Mouse (Mus musculus) spleen, embryonic (tissue): ENCODE data around the gene Pigb.
"Not testable (repeated sequence)": the region's sequence is repeated elsewhere in the genome, so short reads cannot be mapped to it uniquely, and the experiment has no call there.

Experiments
- CTCF ChIA-PET: fragments of 350-600 bp; sonication (Branson Sonifier 250); formaldehyde crosslinking; loops from one replicate; lab custom pipeline; 2022; lab: Charles Lee

Gene Pigb

DNA sequence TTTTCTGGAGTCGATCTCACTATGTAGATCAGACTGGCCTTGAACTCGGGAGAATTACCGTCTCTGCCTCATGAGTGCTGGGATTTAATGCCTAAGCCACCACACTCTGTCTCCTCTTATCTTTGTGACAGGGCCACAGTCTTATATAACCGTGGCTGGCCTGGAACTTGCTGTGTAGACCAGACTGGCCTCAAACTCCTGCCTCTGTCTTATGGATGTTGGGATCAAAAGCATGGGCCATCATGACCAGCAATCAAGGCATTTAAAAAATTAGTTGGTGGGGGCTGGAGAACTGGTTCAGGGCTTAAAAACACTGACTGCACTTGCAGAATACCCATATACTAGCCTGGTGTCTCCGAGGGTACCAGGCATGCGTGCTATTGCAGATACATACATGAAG, at the start of gene Pigb:
Gene Pigb, minus strand, starts transcription at position 299 of the 400 bp plus-strand sequence.
- CTCF ChIA-PET, result no interaction called here

DNA sequence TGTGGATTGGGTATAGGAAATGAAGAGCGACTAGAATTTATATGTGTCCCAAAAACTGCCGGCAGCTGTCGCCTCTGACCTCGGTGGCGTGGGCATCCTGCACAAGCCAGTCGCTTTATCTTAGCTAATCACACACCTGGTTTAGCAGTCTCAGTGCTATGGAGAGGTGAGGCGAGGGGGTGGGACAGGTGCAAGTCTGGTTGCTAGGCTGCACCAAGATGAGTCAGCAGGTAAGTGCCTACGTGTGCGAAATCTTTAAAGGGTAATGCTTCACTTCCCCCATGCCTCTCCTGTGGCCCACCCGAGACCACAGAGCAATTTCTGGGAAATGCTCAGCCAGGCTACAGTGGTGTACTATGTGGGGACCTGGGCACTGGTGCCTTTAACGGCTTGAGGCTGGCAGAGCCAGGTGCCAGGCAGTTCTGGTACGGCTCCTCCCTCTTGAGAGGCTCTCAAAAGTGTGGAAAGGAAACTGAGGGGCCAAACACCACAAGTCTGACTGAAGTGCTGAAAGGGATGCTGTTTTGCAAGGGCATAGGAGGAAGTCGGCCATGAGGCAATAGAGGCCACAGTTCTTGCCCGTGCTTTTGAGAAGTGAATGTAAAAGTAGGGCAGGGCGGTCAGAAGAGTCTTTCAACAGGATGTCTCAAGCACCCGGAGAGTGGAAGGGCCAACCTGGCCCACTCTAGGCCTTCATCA, 49.2 kb upstream of the Pigb start:
- CTCF ChIA-PET, result no interaction called here

DNA sequence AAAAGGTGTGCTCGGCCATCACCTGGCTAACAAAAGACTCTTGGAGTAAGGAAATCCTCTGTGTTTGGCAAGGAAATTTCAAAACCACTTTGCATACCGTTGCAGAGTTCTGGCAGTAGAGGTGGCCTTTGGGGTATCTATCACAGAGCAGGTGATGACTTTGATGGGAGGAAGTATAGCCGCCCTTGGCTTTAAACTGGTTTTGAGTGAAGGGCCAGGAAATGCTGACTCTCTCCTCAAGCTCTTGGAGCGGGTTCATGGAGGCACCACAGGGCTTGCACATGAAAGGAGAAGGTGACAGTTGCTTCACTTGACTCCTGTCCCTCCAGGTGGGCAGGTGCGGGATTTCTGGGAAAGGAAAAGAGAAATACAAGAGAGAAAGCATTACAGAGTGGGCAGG, 47.4 kb upstream of the Pigb start:
- CTCF ChIA-PET, result no interaction called here

DNA sequence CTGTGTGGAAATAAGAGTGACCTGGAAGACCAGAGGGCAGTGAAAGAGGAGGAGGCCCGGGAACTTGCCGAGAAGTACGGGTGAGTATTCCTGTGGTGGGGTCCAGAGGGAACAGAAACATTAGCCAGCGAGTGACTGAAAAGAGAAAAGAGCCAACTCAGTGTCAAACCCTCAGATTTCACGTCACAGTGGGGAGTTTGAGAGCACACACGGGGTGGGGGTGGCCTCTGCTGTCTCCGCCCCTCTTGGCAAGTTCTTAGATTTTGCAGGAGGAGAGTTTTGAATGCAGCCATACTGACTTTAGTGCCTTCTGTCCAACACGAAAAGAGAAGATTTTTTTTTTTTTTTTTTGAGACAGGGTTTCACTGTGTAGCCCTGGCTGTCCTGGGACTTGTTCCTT, 46.9 kb upstream of the Pigb start:
- CTCF ChIA-PET, result no interaction called here

DNA sequence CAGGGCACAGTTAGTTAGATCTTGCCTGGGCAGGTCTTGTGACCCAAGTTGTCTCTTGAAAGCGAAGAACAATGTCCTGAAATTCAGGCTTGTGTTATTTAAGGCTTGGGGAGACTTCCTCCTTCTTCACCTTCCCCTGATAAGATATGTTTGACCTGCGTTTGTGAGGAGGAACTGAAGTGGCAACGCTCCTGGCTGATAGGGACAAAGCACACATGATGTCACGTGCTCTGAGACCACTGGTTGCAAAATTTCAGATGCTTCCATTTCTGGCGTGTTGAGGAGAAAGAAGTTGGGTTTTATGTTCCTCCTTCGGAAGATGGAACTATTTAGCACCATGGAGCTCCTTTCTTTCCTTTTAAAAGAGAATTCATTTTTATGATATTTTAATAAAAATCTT, 45.7 kb upstream of the Pigb start:
- CTCF ChIA-PET, result no interaction called here

DNA sequence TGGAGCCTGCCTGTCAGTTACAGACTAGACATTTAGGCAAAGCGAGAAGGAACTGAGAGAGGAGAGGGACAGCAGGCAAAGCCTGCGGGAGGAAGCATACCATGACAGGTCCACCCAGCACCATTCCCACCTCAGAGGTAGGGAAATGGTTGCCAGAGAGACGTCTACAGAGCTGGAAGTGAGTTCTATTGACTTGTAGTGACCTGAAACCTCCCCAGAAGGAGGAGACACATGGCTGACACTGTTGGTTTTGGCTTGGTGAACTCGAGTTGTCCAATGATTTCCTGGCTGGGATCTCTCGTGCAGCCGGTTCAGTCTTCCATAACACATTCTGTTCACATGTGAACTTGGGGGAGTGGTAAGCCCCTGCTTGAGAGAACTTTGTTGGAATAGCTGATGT, 43.8 kb upstream of the Pigb start:
- CTCF ChIA-PET, result no interaction called here

DNA sequence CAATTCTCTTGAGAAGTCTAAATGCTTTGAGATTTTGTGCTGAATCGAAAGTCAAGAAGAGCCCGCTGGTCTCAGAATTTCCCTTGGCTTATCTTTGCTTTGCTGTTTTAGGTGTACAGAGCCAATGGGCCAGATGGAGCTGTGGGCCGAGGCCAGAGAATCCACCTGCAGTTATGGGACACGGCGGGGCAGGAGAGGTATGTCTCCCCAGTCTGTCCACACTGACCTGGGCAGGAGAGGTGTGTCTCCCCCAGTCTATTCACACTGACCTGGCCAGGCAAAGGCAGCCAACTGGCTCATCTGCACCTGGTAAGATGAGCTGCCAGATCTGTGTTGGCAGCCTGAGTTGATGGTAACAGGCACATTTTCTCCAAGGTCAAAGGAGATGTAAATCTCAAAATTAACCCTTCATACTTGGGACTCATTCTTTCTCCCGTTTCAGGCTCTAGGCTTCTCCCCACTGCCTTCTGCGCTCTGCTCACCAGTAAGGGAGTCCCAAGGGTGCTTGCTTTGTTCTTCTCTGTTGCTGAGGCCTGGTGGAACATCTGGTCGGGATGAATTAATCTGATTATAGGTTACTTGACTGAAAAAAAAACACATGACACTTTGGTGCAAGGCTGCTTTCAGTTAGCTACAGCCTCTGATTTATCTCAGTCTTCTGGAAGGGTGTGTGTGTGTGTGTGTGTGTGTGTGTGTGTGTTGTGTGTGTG, 42.3 kb upstream of the Pigb start:
- CTCF ChIA-PET, result interaction anchor here (0.7 to 0.8 kb wide), 2 partner anchors 116 to 124 kb away, joined by 3 to 7 read pairs; partner anchors contain the start of gene Dyx1c1

DNA sequence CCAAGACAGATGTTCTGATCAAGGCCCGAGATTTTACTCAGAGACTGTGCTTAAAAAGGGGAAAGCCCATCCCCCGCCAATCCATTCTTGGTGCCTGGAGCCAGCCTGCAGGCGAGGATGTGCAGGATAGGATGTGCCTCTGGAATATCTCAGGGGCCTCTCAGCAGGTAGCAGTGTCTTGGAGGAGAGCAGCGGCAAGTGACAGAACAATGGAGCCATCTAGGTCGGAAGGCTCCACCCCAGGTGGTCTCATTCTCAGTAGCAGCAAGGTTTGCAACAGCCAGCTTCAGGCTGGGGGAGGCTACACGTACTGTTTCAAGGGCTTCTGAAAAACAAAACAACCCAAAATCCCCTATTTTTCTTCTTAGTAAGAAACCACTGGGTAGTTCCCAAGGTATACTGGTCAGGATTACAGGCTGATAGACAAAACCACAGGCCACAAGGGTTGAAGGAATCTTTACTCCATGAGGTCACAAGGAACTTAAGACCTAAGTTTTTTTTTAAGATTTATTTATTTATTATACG, 39.7 kb upstream of the Pigb start:
- CTCF ChIA-PET, result no interaction called here

DNA sequence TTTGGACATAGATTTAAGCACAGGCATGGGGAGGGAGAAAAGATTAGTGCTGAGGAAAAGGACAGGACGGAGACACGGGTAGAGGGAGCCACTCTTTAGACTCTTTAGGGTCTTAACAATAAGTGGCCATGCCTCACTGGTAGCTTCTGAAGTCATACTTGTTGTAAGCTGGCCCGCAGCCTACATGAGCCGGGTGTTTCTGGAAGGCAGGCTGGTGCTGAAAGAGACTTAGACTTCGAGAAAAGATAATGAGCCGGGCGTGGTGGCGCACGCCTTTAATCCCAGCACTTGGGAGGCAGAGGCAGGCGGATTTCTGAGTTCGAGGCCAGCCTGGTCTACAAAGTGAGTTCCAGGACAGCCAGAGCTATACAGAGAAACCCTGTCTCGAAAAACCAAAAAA, 39.2 kb upstream of the Pigb start:
- CTCF ChIA-PET, result not testable (repeated sequence)

DNA sequence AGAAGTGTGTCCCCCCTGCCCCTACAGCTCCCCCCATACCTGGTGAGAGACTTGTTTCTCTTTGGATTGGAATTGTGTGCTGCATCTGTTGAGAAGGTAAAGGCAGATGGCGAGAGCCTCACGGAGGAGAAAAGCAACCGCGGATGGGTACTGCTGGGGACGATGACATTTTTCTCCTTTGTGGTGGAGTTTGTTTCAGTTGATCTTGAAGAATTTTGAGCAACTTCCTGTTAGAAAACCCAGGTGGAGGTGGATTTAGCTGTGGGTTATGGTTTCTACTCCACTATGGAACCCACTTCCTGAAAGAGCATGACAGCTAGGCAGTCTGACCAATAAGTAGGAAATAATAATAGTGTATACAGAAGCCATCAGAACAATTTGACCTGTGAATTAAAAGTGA, 33.0 kb upstream of the Pigb start:
- CTCF ChIA-PET, result no interaction called here

DNA sequence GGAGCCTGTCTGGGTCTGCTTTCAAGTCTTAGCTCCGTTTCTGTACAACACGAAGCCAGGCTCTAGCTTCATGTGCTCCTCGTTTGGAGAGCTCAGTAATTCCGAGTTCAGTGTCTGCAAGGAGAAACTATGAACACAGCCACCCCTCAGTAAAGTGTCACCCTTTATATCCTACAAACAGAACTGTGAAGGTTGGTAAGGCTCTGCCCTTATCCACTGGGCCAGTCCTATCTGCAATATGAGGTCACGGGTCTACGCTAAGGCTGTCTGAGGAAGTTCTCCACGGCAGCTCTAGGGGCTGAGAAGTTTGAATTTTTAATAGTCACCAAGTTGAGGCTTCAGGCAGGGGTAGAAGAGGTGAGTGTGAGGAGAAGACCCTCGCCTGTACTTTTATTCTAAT, 32.2 kb upstream of the Pigb start:
- CTCF ChIA-PET, result no interaction called here

DNA sequence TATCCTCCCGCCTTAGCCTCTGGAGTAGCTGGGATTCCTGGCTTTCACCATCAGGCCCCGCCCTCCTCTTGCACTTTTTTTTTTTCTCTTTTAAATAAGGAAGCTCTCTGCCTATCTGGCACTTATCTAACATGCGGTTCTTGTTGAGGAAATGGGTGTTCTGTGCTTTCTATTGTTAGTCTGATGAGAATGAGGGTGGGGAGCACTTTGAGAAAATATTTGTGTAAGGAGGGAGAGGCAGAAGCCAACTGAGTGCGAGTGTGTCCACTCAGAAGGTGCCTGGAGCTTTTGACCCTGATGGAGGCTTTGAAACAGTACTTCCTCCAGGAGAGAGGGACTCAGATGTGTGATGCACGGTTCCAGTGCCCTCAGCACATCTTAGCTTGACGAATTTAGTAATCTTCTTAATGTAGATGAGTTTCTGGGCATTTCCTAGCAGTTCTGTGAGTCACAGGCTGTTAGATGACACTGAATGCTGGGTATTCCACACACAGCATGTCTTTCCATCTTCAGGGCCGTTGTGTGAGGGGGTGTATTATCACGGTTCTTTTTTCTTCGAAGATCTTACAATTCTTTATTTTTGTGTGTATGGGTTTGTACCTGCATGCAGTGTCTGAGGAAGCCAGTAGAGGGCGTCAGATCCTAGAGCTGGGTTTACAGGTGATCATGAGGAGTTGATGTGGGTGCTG, 30.9 kb upstream of the Pigb start:
- CTCF ChIA-PET, result interaction anchor here (0.6 kb wide), 1 partner anchor 87 kb away, joined by 3 read pairs; no protein-coding TSS in a partner anchor

DNA sequence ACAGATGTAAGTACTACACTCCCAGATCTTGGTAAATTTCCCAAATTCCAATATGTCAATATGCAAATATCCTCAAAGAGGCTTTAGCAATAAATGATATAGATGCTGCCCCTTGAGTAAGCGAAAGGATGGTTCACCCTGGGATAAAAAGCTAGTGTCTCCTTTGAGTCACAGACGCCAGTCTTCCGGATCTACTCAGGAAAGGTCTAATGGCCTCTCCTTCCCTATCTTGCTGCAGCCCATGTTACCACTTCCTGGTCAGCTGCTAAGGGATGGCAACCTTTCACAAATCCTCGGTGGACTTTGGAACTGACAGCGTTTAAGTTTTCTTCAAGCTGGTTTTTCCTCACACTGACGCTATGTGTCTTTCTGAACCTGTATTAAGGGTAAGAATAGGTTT, 28.5 kb upstream of the Pigb start:
- CTCF ChIA-PET, result no interaction called here

DNA sequence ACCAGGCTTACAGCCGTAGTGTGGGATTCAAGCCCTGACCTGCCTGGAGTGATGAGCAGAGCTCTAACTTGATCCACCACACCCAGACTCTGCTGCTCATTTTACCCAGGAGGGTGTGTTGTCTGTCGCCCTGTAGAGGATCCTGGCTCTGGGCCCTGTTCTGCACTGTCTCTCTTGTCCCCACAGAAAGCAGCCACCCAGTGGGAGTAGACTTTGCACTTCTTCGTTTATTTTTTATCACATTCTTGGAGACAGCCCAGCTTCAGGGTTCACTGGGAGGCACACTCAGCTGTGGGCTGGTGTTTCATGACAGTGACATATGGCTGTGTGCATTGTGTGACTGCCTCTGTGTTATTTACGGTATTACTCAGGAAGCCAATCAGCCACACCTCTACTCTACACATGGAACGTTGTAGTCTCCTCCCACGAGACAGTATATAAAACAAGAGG, 28.1 kb upstream of the Pigb start:
- CTCF ChIA-PET, result no interaction called here

DNA sequence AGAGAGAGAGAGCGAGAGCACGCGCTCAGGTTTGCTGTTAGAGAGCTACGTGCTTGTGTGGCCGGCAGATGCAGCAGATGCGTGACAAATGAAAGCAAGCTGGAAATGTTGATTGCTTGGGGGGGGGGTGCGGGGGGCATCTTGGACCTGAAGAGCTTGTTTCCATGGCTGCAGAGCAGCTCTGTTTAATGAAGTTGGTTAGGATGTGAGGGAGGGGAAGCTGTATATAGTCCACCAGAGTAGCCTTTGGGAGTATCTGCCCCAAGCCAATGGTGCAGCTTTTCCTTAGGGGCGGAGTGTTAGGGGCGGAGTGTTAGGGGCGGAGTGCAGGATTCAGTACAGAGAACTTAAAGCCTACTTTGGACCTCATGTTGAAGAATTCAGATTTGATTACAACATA, 26.9 kb upstream of the Pigb start:
- CTCF ChIA-PET, result interaction anchor here (0.6 kb wide), 2 partner anchors 59 to 111 kb away, joined by 4 to 6 read pairs; no protein-coding TSS in a partner anchor

DNA sequence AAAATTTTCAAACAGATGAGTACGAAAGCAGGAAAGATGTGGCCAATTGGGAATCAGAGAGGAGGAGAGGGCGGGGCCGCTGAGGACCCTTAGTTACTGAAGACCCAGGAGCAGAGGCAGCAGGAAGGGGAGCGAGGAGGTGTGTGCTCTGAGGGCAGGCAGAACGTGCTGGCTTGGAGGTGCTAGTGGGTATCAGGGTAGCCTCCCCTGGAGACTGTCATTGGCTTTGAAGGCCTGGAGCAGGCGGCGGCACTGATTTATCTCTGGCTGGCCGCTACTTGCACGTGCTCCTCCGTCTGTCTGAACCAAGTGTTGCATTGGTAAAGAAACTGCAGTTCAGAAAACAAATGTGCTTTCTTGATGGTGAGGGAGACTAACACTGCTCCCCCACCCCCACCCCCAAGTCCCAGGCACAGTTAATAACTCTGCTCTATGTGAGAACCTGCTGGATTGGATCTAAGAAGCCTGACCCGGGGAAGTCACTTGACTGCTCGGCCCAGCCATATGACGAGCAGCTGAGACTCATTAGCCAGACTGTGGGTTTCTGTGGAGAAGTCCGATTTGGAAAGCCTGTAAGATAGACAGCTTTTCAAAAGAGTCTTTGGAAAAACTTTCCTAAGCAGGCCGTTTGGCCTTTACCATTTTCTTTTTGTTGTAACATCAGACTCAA, 23.6 kb upstream of the Pigb start:
- CTCF ChIA-PET, result no interaction called here

DNA sequence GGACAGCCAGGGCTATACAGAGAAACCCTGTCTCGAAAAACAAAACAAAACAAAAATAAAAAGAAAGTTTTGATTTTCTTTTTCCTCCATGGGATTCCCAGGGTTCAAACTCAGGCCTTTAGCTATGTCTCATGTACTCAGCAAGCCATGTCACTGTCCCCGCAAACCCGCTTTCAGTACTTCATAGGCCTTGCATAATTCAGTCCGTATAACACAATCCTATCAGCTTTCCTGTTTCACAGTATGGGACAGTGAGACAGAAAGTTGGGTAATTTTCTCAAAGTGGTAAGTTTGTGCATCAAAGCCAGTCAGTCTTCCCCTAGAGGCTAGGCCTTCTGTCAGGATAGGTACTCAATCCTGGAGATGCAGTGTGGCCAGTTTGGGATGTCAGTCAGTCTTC, 19.0 kb upstream of the Pigb start:
- CTCF ChIA-PET, result no interaction called here

DNA sequence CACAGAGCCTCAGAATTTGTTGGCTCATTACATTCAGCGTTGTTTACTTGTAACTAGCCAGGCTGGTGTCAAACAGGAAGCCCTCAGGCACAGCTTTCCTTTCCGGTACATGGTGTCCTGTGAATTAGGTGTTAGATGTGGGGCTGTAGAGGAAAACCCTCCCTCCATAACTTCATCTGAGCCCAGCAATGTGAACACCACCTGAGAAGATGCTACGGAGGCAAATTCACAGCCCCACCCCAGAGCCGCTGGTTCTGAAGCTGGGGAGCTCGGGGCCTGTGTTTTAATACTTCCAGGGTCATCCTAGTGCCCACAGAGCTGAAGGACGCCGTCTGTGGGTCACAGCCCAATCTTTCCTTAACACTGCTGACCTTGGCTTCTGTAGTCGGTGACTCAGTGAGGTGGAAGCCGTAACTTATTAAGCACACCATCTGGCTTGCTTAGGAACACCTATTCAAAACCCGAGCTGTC, 15.3 kb upstream of the Pigb start:
- CTCF ChIA-PET, result no interaction called here

DNA sequence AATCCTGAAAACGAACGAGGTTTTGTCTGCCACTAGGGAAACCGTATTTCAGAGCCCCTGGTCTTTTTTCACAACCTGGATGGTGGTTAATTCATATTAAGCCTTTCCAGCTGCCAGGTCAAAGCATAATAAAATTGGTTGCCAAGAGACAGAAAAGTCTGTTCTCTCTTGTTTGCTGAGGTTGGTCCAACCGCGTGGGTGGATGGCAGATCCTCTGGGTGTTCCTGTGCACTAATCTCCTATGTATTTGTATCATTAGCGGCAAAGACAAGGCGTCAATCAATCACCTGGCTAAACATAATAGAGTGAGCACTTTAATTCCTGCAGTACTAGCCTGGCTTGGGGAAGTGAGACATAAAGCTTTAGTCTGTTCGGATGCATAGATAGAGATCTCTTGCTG, 10.4 kb upstream of the Pigb start:
- CTCF ChIA-PET, result interaction anchor here (0.7 kb wide), 1 partner anchor 118 kb away, joined by 4 read pairs; no protein-coding TSS in a partner anchor

DNA sequence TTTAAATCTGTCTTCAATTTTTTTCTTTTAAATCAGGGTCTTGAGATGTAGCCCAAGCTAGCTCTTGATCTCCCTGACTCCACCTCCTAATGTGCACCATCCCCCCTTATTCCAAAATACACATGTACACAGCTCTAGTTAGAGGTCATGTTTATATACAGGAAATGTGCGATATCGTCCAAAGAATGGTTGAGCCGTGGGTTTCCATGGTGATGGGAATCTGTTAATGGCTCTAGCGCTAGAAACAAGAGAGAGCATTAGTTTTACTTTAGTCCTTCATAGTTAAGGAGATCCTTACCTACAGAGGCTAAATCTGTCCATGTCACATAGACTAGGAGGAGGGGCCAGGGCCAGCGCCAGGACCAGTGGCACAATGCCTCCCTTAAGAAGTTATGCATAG, 9.7 kb upstream of the Pigb start:
- CTCF ChIA-PET, result no interaction called here

DNA sequence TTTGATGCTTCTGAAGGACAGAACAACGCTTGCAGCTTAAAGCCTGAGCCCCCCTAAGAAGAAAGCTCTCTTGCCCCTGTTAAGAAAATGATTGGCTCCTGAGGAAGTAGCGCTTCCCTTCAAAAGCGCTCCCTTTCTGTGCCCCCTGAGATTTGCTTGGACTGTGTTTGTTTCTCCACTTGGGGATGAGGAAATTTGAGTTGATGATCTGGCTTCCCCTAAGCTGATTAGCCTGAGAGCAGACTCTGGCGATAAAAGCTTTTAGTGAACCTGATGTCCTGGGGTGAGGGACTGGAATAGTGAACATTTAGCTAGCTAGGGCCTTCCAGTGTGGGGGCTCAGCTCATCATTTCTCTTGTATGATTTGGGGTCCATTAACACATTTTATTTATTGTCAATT, 8.7 kb upstream of the Pigb start:
- CTCF ChIA-PET, result no interaction called here

DNA sequence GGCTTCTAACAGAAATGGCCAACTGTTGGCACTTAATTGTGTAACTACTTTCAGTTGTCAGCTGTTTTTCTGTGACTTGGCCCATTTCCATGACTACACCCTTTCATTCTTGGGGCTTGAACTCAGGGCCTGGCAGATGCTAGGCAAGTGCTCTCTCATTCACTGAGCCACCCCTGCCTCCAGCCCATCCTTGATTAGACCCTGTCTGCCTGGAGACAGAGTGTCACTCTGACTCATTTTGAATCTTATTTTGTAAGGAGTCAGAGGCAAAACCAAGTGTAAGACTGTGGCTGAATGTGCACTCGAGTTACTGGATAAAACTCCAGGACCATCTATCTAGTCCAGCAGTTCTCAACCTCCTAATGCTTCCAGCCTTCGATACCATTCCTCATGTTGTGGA, 7.7 kb upstream of the Pigb start:
- CTCF ChIA-PET, result no interaction called here
